Mouse (Mus musculus): ENCODE results near the gene Tcirg1. TPM values are rescaled to one million over a fixed set of nuclear protein-coding genes. Genes with fewer than 3 reads are reported as not detected.

Tcirg1 gene
- polyA plus RNA-seq, 1 experiment from 2014 or later = 22.3 TPM

DNA sequence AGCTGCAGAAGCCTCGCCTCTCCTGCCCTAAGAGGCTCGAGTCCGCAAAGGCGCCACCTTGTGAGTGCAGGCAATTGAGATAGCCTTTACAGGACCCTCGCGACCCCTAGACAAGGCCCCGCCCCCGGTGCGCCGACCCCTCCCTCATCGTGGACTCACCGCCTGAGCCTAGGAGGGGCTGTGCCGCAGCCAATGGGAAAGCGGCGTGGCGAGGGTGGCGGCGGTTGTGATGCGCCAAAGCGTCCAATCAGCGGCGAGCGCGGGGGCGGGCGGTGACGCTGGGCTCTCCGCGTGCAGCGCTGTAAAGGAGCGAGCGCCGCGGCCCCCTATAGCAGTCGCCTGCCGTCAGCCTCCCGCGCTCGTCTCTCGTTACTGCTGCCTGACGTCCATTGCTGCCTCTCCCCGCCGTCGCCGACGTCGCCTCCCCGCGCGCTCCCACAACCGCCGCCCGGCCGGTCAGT lies 55.4 kb downstream of the Tcirg1 start, which contains the start of gene Chka:
TSS of gene Chka (plus strand) at position 272 of the 461 bp plus-strand sequence.
- Histone ChIP-seq H3K4me3 (peak within 1 kb of the TSS; percentile 79), H3K9ac (peak within 1 kb of the TSS; percentile 88), H3K9me3 (replicated peaks) (no peaks in the 10 kb centered on the region), H3K36me3 (no peaks in the 10 kb centered on the region), H3K4me2 (peak within 1 kb of the TSS; percentile 83), H3K27ac (ENCODE audit: poor library complexity, severe bottlenecking) (peak within 1 kb of the TSS; percentile 98), H3K27me3 (replicated peaks) (no peaks in the 10 kb centered on the region), H3K4me1 (replicated peaks) (peaks cover 42% of the 10 kb centered on the region)
- under 1% methylated on average over 54 of the region's 54 CpGs for WGBS
- peak; percentile 97 for ATAC-seq (ENCODE audit: insufficient number of reproducible peaks, low FRiP score)

- ATAC-seq (ENCODE audit: insufficient number of reproducible peaks, low FRiP score) = no peak
- 5% methylated on average over 19 of the region's 19 CpGs for WGBS
These were observed 56.0 kb downstream of the Tcirg1 start for GRCm38 (mm10) chr19:3850847-3851469.

DNA sequence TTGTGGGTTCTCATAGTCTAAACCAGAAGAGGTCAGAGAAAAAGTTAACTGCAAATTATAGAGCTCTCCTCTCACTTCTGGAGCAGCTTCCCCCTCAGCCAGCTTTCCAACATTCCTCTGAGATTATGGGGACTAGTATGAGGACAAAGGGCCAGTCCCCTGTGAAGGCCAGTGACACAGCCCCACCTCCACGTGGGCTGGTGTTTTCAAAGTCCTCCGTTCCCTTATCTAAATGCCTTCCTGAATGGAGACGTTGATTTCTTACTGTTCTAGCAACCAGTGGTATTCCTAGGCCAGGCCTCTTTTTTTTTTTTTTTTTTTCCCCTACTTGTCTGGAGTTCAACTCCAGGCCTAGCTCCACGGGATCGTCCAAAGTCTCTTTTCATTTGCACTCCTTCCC lies 56.9 kb downstream of the Tcirg1 start:
- Histone ChIP-seq H3K4me1 (replicated peaks) (peaks cover 33% of the 10 kb centered on the region), H3K27ac (ENCODE audit: poor library complexity, severe bottlenecking) (no peak overlapping the region), H3K9ac (no peak overlapping the region), H3K36me3 (no peaks in the 10 kb centered on the region), H3K4me3 (no peak overlapping the region), H3K27me3 (replicated peaks) (no peaks in the 10 kb centered on the region), H3K4me2 (no peak overlapping the region), H3K9me3 (replicated peaks) (no peaks in the 10 kb centered on the region)
- ATAC-seq (ENCODE audit: insufficient number of reproducible peaks, low FRiP score) = no peak
- WGBS = 21% methylated on average over 5 of the region's 5 CpGs

More at GRCm38 (mm10) chr19:3850847-3851469, 56.0 kb downstream of the Tcirg1 start:
- no peaks in the 10 kb centered on the region for H3K36me3 ChIP-seq
- no peaks in the 10 kb centered on the region for H3K9me3 ChIP-seq (replicated peaks)
- H3K4me3 ChIP-seq = peak overlapping the region; percentile 79
- peak overlapping the region; percentile 83 for H3K4me2 ChIP-seq
- peak overlapping the region; percentile 45 for H3K9ac ChIP-seq
- H3K27ac ChIP-seq (ENCODE audit: poor library complexity, severe bottlenecking) = peak overlapping the region; percentile 36; the same call in 1 of the 2 replicates
- H3K4me1 ChIP-seq (replicated peaks) = peaks cover 42% of the 10 kb centered on the region
- no peaks in the 10 kb centered on the region for H3K27me3 ChIP-seq (replicated peaks)

DNA sequence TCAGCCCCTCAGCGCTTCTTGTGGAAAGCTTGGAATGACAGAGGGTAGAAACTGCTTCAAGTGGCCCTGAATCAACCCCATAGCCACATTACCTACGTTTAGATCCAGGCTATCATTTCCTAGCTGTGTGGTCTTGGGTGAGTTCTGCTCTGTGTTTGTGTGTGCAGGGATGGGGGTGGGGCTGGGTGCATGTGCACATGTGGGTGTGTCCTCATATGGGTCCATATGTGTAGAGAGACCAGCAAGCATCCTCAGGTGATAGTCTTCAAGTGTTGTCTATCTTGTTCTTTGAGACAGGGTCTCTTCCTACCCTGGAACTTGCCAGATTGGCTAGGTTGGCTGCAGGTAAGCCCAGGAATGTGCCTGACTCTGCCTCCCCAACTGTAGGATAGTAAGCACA lies 57.7 kb downstream of the Tcirg1 start:
- 87% methylated on average over 2 of the region's 2 CpGs for WGBS
- no peaks in the 10 kb centered on the region for H3K9me3 ChIP-seq (replicated peaks)
- no peak overlapping the region for H3K27ac ChIP-seq (ENCODE audit: poor library complexity, severe bottlenecking)
- no peaks in the 10 kb centered on the region for H3K36me3 ChIP-seq
- H3K4me3 ChIP-seq = no peak overlapping the region
- no peak for ATAC-seq (ENCODE audit: insufficient number of reproducible peaks, low FRiP score)
- peaks cover 28% of the 10 kb centered on the region for H3K4me1 ChIP-seq (replicated peaks)
- H3K27me3 ChIP-seq (replicated peaks) = no peaks in the 10 kb centered on the region
- H3K9ac ChIP-seq = no peak overlapping the region
- H3K4me2 ChIP-seq = no peak overlapping the region

- WGBS = 88% methylated on average over 7 of the region's 7 CpGs
- Histone ChIP-seq H3K4me2 (no peak overlapping the region), H3K9me3 (replicated peaks) (no peaks in the 10 kb centered on the region), H3K36me3 (no peaks in the 10 kb centered on the region), H3K4me3 (no peak overlapping the region), H3K4me1 (replicated peaks) (peaks cover 20% of the 10 kb centered on the region), H3K27ac (ENCODE audit: poor library complexity, severe bottlenecking) (no peak overlapping the region), H3K27me3 (replicated peaks) (no peaks in the 10 kb centered on the region), H3K9ac (no peak overlapping the region)
- ATAC-seq (ENCODE audit: insufficient number of reproducible peaks, low FRiP score) = no peak
These were observed 58.6 kb downstream of the Tcirg1 start for GRCm38 (mm10) chr19:3848207-3848808.

DNA sequence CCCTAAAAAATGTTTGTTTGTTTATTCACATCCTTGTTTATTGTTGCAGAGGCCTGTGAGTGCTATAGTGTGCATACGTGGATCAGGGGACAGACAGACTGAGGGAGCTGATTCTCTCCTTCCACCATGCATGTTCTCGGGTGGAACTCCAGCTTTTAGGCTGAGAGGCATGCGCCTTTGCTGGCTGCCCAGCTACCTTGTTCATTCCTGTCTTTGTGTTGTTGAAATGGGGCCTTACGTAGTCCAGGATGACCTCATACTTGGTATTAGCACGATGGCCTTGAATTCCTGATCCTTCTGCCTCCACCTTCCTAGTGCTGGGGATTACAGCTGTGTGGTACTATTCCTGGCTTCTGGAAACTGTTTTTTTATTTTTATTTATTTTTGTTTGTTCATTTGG lies 59.2 kb downstream of the Tcirg1 start:
- WGBS = 82% methylated on average over 5 of the region's 5 CpGs
- Histone ChIP-seq H3K4me1 (replicated peaks) (peaks cover 16% of the 10 kb centered on the region), H3K4me2 (no peak overlapping the region), H3K4me3 (no peak overlapping the region), H3K36me3 (no peaks in the 10 kb centered on the region), H3K9me3 (replicated peaks) (no peaks in the 10 kb centered on the region), H3K27ac (ENCODE audit: poor library complexity, severe bottlenecking) (no peak overlapping the region), H3K27me3 (replicated peaks) (no peaks in the 10 kb centered on the region), H3K9ac (no peak overlapping the region)
- ATAC-seq (ENCODE audit: insufficient number of reproducible peaks, low FRiP score) = no peak

DNA sequence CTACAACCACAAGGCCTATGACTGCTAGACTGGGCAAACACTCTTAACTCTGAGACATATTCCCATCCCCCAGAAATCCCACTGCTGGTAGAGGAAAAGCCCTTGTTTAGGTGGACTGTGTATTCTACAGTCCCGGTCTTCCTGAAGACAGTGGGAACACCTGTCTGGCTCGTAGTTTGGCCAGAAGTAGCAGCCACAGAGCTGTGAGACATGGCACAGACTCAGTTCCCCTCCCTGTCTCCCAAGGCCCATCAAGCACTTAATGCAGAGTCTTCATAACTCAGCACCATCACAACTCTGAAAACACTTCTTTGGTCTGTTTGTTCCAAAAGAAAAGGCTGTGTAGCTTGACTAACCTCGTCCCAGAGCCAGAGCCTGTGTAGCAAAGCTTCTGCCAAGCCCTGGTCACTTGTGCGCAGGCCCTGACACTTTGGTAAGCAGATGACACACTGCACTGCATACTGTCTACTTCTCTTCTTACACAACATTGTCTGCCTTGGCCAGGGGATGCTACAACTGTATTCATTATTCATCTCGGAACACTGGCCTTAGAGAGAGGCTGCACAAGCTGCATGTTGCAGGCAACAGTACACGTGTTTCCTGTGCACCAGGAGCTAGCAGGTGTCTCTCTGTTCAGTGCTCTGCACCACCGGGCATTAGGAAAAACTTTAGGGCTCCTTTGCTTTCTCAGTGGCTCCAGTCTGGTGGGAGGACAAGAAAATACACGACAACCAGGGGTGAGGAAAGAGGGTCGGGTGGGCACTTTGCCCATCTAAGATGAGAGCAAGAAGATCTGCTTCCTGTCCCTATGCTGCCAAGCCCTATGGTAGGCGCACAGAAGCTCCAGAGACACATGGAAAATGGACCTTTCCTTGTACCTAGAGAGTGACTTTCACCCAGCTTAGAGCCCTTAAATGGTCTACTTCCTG lies 60.0 kb downstream of the Tcirg1 start:
- no peak for ATAC-seq (ENCODE audit: insufficient number of reproducible peaks, low FRiP score)
- H3K27ac ChIP-seq (ENCODE audit: poor library complexity, severe bottlenecking) = no peak overlapping the region
- H3K4me1 ChIP-seq (replicated peaks) = peaks cover 16% of the 10 kb centered on the region
- no peak overlapping the region for H3K9ac ChIP-seq
- WGBS = 76% methylated on average over 10 of the region's 10 CpGs
- H3K4me2 ChIP-seq = no peak overlapping the region
- H3K9me3 ChIP-seq (replicated peaks) = no peaks in the 10 kb centered on the region
- no peaks in the 10 kb centered on the region for H3K36me3 ChIP-seq
- no peaks in the 10 kb centered on the region for H3K27me3 ChIP-seq (replicated peaks)
- no peak overlapping the region for H3K4me3 ChIP-seq

Other genes with a start within 250 kb of the Tcirg1 start
- gene Lrp5, start 220.6 kb downstream of the Tcirg1 start, polyA plus RNA-seq (2016; fragmentation: Nextera tagmentation; extraction: Ambion mirVana) = 3.3 and 4.2 TPM in 2 replicates
- gene 1810055G02Rik, start 198.8 kb downstream of the Tcirg1 start, polyA plus RNA-seq (2016; fragmentation: Nextera tagmentation; extraction: Ambion mirVana) = 25.7 and 26.7 TPM in 2 replicates
- 29.3 and 32.9 TPM in 2 replicates for gene Kmt5b, start 139.7 kb downstream of the Tcirg1 start, polyA plus RNA-seq (2016; fragmentation: Nextera tagmentation; extraction: Ambion mirVana)
- gene Chka, start 55.4 kb downstream of the Tcirg1 start, polyA plus RNA-seq (2016; fragmentation: Nextera tagmentation; extraction: Ambion mirVana) = 30.1 and 36.1 TPM in 2 replicates
- 298 and 324 TPM in 2 replicates for gene Ndufs8, start 5.6 kb upstream of the Tcirg1 start, polyA plus RNA-seq (2016; fragmentation: Nextera tagmentation; extraction: Ambion mirVana)
- 2.0 and 2.3 TPM in 2 replicates for gene Aldh3b1, start 22.7 kb upstream of the Tcirg1 start, polyA plus RNA-seq (2016; fragmentation: Nextera tagmentation; extraction: Ambion mirVana)
- 7.8 and 8.9 TPM in 2 replicates for gene Unc93b1, start 28.1 kb upstream of the Tcirg1 start, polyA plus RNA-seq (2016; fragmentation: Nextera tagmentation; extraction: Ambion mirVana)
- not detected in 2 replicates for gene Aldh3b3, start 51.5 kb upstream of the Tcirg1 start, polyA plus RNA-seq (2016; fragmentation: Nextera tagmentation; extraction: Ambion mirVana)
- gene Aldh3b2, start 65.2 kb upstream of the Tcirg1 start, polyA plus RNA-seq (2016; fragmentation: Nextera tagmentation; extraction: Ambion mirVana) = 0.40 and 0.86 TPM in 2 replicates
- gene Acy3, start 79.4 kb upstream of the Tcirg1 start, polyA plus RNA-seq (2016; fragmentation: Nextera tagmentation; extraction: Ambion mirVana) = 9.3 and 9.5 TPM in 2 replicates
- gene Tbx10, start 85.6 kb upstream of the Tcirg1 start, polyA plus RNA-seq (2016; fragmentation: Nextera tagmentation; extraction: Ambion mirVana) = not detected in 2 replicates
- gene Nudt8, start 93.4 kb upstream of the Tcirg1 start, polyA plus RNA-seq (2016; fragmentation: Nextera tagmentation; extraction: Ambion mirVana) = 41.0 and 44.7 TPM in 2 replicates
- gene Gm49405, start 93.5 kb upstream of the Tcirg1 start, polyA plus RNA-seq (2016; fragmentation: Nextera tagmentation; extraction: Ambion mirVana) = 4.2 and 4.6 TPM in 2 replicates
- gene Doc2g, start 96.2 kb upstream of the Tcirg1 start, polyA plus RNA-seq (2016; fragmentation: Nextera tagmentation; extraction: Ambion mirVana) = 74.6 and 84.9 TPM in 2 replicates
- gene Ndufv1, start 105.7 kb upstream of the Tcirg1 start, polyA plus RNA-seq (2016; fragmentation: Nextera tagmentation; extraction: Ambion mirVana) = 402 and 417 TPM in 2 replicates
- gene Gstp1, start 130.9 kb upstream of the Tcirg1 start, polyA plus RNA-seq (2016; fragmentation: Nextera tagmentation; extraction: Ambion mirVana) = 346 and 369 TPM in 2 replicates
- gene Gstp2, start 138.9 kb upstream of the Tcirg1 start, polyA plus RNA-seq (2016; fragmentation: Nextera tagmentation; extraction: Ambion mirVana) = 3.6 and 7.1 TPM in 2 replicates
- gene Gstp3, start 152.4 kb upstream of the Tcirg1 start, polyA plus RNA-seq (2016; fragmentation: Nextera tagmentation; extraction: Ambion mirVana) = 0.69 TPM in 1 of 2 replicates, not detected in the other
- not detected in 2 replicates for gene Cabp2, start 174.4 kb upstream of the Tcirg1 start, polyA plus RNA-seq (2016; fragmentation: Nextera tagmentation; extraction: Ambion mirVana)
- gene Cdk2ap2, start 190.0 kb upstream of the Tcirg1 start, polyA plus RNA-seq (2016; fragmentation: Nextera tagmentation; extraction: Ambion mirVana) = 54.4 and 57.6 TPM in 2 replicates
- gene Pitpnm1, start 192.9 kb upstream of the Tcirg1 start, polyA plus RNA-seq (2016; fragmentation: Nextera tagmentation; extraction: Ambion mirVana) = 23.3 and 23.5 TPM in 2 replicates
- 80.4 and 82.6 TPM in 2 replicates for gene Aip, start 218.7 kb upstream of the Tcirg1 start, polyA plus RNA-seq (2016; fragmentation: Nextera tagmentation; extraction: Ambion mirVana)
- not detected in 2 replicates for gene Gpr152, start 232.7 kb upstream of the Tcirg1 start, polyA plus RNA-seq (2016; fragmentation: Nextera tagmentation; extraction: Ambion mirVana)
- gene Cabp4, start 236.9 kb upstream of the Tcirg1 start, polyA plus RNA-seq (2016; fragmentation: Nextera tagmentation; extraction: Ambion mirVana) = 0.13 TPM in 1 of 2 replicates, not detected in the other
- 115 and 122 TPM in 2 replicates for gene Coro1b, start 241.5 kb upstream of the Tcirg1 start, polyA plus RNA-seq (2016; fragmentation: Nextera tagmentation; extraction: Ambion mirVana)
- 0.73 and 1.1 TPM in 2 replicates for gene Ptprcap, start 246.5 kb upstream of the Tcirg1 start, polyA plus RNA-seq (2016; fragmentation: Nextera tagmentation; extraction: Ambion mirVana)

Data from heart, embryonic 12.5 days (tissue).